Mouse (Mus musculus) heart, postnatal 25 days (tissue): Measurements from ENCODE around the gene Poln. TPM values are rescaled to one million over a fixed set of nuclear protein-coding genes. Genes with fewer than 3 reads are reported as not detected.

ENCODE experiments used
- DNase-seq: peaks from one replicate; pipeline ENCODE4 v3.0.0; 2022; ENCODE audit warnings: low spot score
- intact Hi-C: fragments of 180-260 bp; cut with DNase I; formaldehyde crosslinking; loops from one replicate; pipeline ENCODE4 v1.15.1; 2025
- total RNA-seq, 2 experiments: library from RNA; stranded (reverse); gene quantifications; 2 replicates each; pipeline ENCODE4 v1.2.3; 2021

Poln gene
- total RNA-seq, 2 experiments from 2014 or later = 3.3 to 3.4 TPM

GRCm38 (mm10) chr5:34187601-34188316 lies 18.5 kb upstream of the Poln start, which contains the start of gene Mxd4:
TSS of gene Mxd4 (minus strand) at chr5:34187720.
- intact Hi-C loops = loop anchor here (2.0 kb wide), 1 partner anchor 17 kb away; no protein-coding TSS in a partner anchor
- peak; percentile 100 for DNase-seq

DNA sequence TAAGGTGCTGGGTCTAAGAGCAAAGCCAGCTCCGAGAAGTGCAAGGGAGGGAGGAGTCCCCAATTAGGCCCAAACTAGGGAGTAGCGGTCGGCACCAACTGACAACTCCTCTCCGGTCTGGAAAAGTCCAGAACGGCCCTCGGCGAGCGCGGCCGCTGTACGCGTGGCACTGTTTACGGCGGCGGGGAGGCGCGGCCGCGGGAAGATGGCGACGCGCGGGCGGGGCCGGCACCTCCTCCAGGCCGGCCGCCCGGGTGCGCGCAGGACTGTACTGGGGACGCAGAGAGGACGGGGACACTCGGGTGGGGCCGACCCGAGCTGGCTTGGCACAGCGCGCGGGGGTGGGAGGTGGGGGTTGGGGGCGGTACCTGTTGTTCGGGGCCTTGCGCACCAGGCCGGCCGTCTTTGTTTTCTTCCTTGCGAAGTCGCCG lies 17.7 kb upstream of the Poln start:
- intact Hi-C loops = no loop called here
- peak; percentile 55 for DNase-seq

- intact Hi-C loops = no loop called here
- DNase-seq = no peak
Observed at GRCm38 (mm10) chr5:34186391-34186790, 17.1 kb upstream of the Poln start.

DNA sequence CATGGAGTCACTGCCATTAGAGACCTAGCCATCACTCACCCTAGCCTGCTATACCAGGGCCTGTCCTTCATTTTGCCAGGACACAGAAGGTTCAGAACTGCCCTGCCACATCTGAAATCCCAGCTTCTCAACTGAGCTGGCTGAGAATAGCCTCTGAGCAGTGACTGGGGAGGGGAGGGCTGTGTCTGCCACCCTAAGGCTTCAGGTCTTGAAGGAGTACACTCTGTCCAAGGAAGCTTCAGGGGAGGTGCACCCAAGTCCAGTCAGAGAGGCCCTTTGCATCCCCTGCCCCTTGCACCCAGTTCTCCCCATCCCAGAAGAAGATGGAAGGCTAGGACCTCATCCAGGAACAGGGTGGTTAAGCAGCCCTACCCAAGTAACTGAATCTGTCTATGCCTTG lies 16.5 kb upstream of the Poln start:
- no peak for DNase-seq
- intact Hi-C loops = no loop called here

DNA sequence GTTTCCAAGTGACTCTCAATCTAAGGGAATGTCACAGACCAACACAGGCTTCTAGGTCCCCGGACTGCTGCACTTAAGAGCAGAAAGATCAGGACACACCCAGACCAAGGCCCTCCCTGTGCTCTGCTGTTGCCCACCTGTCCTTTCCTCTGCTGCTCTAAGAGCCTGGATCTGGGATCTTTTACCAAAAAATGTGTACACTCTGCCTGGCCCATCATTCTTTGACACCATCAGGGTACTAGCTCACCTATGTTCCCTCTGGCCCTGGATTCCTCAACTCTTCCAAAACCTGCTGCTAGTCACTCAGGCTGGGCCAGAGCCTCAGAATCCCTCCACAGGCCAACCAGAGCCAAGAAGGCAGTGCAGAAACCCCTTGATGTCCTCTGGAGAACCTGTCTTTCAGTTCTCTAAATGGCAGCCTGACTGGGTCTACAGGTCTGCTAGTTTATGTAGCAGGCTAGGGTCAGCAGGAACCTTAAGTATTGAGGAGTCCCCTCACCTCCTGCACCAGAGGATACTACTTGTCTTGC lies 15.9 kb upstream of the Poln start:
- no peak for DNase-seq
- intact Hi-C loops = no loop called here

DNA sequence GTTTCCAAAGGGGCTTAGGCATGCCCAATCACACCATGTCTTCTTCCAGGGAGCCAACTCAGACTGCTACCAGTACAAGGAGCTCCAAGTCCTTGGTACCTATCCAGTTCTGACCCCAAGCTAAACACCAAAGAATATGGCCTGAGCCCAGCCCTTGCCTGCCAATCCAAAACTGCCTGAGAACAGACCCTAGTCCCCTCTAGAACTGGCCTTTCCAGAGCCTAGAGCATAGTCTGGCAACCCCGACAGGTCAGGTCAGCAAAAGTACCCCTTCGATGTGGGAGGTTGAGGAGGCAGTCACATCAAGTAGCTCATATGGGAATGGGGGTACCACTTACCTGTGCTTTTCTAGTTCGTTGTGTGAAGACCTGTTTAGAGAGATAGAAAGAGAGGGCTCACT lies 14.7 kb upstream of the Poln start:
- DNase-seq = no peak
- intact Hi-C loops = no loop called here

- intact Hi-C loops = no loop called here
- DNase-seq = peak; percentile 77
Observed at GRCm38 (mm10) chr5:34183156-34183880, 14.1 kb upstream of the Poln start.

- intact Hi-C loops = no loop called here
- peak; percentile 31 for DNase-seq
Observed at GRCm38 (mm10) chr5:34182486-34182885, 13.2 kb upstream of the Poln start.

GRCm38 (mm10) chr5:34177821-34178220 lies 8.6 kb upstream of the Poln start:
- DNase-seq = no peak
- intact Hi-C loops = no loop called here

- DNase-seq = no peak
- intact Hi-C loops = no loop called here
Observed at GRCm38 (mm10) chr5:34177091-34177490, 7.8 kb upstream of the Poln start.

- intact Hi-C loops = no loop called here
- DNase-seq = no peak
Observed at GRCm38 (mm10) chr5:34176691-34177090, 7.4 kb upstream of the Poln start.

DNA sequence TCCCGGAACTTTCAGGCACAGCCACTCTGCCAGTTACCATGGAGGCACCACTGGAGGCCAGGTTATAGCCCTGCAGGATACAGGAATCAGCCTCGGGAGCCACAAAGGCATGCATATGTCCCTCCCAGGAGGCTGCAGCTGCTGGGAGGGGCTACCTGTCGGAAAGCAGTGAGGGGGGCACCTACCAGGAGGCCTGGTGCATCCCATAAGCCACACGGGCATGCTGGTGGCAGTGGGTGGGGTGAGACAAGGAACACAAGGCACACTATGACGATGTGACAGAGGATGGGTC lies 6.1 kb upstream of the Poln start:
- DNase-seq = no peak
- intact Hi-C loops = no loop called here

- intact Hi-C loops = no loop called here
Observed at GRCm38 (mm10) chr5:34174550-34175402, 5.5 kb upstream of the Poln start.

DNA sequence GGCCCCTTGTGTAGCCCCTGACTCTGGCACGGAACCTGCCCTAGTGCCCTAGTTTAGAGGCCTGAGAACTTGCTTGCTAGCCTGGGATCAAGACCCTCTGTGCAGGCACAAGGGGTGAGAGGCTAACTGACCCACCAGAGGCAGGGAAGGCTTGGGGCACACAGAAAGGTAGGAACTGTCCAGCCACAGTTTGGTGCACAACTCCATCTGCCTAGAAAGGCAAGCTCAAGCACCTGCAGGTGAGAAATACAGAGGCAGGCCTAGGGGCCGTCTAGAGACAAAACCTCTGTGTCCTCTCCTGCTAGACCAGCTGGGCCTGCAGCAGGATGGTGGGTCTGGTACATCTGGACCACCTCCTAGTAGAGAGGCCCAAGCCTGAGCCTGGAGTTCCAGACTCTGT lies 4.8 kb upstream of the Poln start:
- no peak for DNase-seq
- intact Hi-C loops = no loop called here

More at GRCm38 (mm10) chr5:34174550-34175402, 5.5 kb upstream of the Poln start:
- DNase-seq = no peak

DNA sequence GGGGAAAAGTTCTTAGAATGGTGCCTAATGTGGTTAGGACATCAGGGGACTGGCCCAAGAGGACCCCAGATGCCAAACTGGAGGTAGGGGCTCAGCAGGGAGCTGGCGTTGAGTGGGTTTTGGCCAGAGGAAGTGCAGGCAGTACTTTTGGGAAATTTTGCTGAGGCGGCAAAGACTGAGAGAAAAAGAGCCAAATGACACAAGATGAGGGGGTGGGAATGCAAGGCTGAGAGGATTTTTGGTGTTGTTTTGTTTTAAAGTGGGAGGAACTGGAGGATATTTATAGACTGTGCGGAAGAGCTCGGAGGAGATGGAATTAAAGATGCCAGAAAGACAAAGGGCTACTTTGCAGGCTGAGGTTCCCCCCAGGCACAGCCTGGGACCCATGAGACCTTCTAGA lies 1.5 kb upstream of the Poln start:
- DNase-seq = no peak
- intact Hi-C loops = loop anchor here (2.0 kb wide), 1 partner anchor 18 kb away; no protein-coding TSS in a partner anchor

DNA sequence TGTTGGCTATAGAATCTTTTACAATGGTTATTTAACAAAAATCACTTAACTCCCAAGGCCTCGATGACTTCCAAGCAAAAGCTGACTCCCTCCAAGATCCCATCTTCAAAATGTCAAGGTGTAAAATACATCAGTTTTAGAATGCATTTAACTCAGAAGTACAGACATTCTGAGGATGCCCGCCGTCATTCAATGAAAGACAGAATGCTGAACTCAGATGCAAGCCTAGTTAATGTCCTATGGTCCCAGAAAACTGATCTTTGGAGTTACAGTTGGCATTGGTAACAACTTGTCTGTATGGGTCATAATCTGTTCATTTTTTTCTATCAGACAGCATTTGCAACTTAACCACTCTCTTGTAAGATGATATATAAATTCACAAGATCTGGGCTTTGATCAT lies 706 bp upstream of the Poln start:
- intact Hi-C loops = loop anchor here (2.0 kb wide), 1 partner anchor 19 kb away; no protein-coding TSS in a partner anchor
- no peak for DNase-seq

DNA sequence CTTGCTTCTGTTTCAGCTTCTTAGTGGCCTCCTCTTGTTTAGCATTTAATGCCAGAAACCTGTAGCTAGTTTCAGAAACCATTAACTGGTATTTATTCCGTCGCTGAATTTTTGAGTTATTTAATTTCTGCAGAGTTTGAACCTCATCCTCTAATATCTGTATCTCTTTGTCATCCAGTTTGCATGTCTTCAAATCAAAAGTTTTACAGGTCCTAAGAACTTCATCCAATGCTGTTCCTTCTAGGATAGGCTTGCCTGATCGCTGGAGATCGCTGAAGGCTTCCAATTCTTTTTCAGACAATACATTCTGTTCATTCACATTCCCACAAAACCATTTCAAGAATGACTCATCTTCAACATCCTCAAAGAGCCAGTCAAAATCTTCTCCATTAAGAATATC lies 1.4 kb downstream of the Poln start:
- intact Hi-C loops = no loop called here
- DNase-seq = no peak

DNA sequence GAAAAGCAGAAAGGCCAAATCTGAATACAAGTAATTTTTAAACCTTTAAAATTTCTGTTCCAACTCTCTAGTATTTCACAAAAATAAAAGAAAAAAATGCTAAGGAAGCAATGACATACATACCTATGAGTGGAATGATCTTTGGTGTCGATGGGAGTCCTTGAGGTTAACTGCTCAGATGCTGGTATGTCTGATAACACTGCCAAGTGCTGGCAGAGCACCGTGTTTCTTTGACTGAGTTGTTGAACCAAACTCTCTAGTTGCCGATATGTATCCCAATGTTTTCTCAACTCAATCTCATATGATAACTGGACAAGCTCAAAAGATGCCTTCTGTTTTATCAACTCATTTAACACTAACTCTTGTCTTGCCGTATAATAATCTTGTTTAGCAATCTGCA lies 3.5 kb downstream of the Poln start:
- intact Hi-C loops = no loop called here

GRCm38 (mm10) chr5:34148476-34148875 lies 20.8 kb downstream of the Poln start:
- DNase-seq = no peak
- intact Hi-C loops = no loop called here

More for the DNA sequence above, 3.5 kb downstream of the Poln start:
- DNase-seq = no peak

GRCm38 (mm10) chr5:34147554-34147953 lies 21.7 kb downstream of the Poln start:
- intact Hi-C loops = no loop called here
- DNase-seq = no peak
